Mouse (Mus musculus) ES-E14 (cell line): ENCODE measurements around the gene Mcl1.

Experiments used
- CHD2 ChIP-seq: IDR thresholded peaks from 2 replicates; pipeline ENCODE4 v1.6.1; 2014; ENCODE audit warnings: mild to moderate bottlenecking, low read depth, low read length, inconsistent platforms
- HCFC1 ChIP-seq: IDR thresholded peaks from 2 replicates; pipeline ENCODE4 v1.6.1; 2012; ENCODE audit warnings: low read length, inconsistent platforms, borderline replicate concordance; ENCODE audit not compliant: insufficient read depth
- MAFK ChIP-seq: IDR thresholded peaks from 2 replicates; pipeline ENCODE4 v1.6.1; 2014; ENCODE audit warnings: mild to moderate bottlenecking, low read depth, low read length, inconsistent platforms; ENCODE audit not compliant: insufficient read depth
- ZC3H11A ChIP-seq: IDR thresholded peaks from 2 replicates; pipeline ENCODE4 v1.6.1; 2012; ENCODE audit warnings: low read depth, mild to moderate bottlenecking, inconsistent platforms, low read length, borderline replicate concordance
- ZNF384 ChIP-seq: IDR thresholded peaks from 2 replicates; pipeline ENCODE4 v1.6.1; 2012; ENCODE audit warnings: low read depth, low read length, inconsistent platforms

GRCm38 (mm10) chr3:95685301-95685700, 26.7 kb downstream of the Mcl1 start:
- TF ChIP-seq ZNF384 (no peak), ZC3H11A (no peak), CHD2 (no peak), HCFC1 (no peak), MAFK (no peak)
